Mouse (Mus musculus): ENCODE data around the gene Kcna5.

- no peak for TF ChIP-seq POLR2A (IDR thresholded peaks at IDR 0.05; ENCODE audit: low read depth, low read length)
- TF ChIP-seq CTCF (conservative IDR thresholded peaks at IDR 0.05 in 1 of 2, IDR thresholded peaks at IDR 0.05 in 1 of 2; ENCODE audit: low read depth in 2 of 2, low read length in 2 of 2) = no peak
- TF ChIP-seq MXI1 (IDR thresholded peaks at IDR 0.05; ENCODE audit: low read depth, low read length) = no peak
- no peak for TF ChIP-seq BHLHE40 (IDR thresholded peaks at IDR 0.05; ENCODE audit: low read depth, low read length)
- TF ChIP-seq GABPA (IDR thresholded peaks at IDR 0.05; ENCODE audit: insufficient replicate concordance, low read depth, low read length) = no peak
- no peak for TF ChIP-seq USF2 (conservative IDR thresholded peaks at IDR 0.05; ENCODE audit: low read depth, low read length)
These were observed 37.9 kb downstream of the Kcna5 start for GRCm38 (mm10) chr6:126497173-126497839.

All from CH12.LX (cell line).